Mouse (Mus musculus) intestine, postnatal 0 days (tissue): ENCODE measurements around the gene Dtx2. TPM values are rescaled to one million over a fixed set of nuclear protein-coding genes. Genes with fewer than 3 reads are reported as not detected.
A peak's percentile ranks its signal among the peaks of the same experiment; 100 is the strongest.

ENCODE experiments used
- ATAC-seq: fragments of 200-750 bp; cut with Nextera tagmentation; 2 replicates; pipeline ENCODE4 v1.8.0; 2017; ENCODE audit warnings: mild to moderate bottlenecking, moderate TSS enrichment, moderate library complexity
- H3K27ac ChIP-seq: fragments of 300-500 bp; sonication (generic); 2 replicates; pipeline ENCODE4 v1.5.1; 2014; ENCODE audit warnings: mild to moderate bottlenecking, low read depth, low read length, moderate library complexity
- H3K27me3 ChIP-seq: fragments of 300-500 bp; sonication (generic); replicated peaks from 2 replicates; pipeline ENCODE4 v1.6.1; 2014; ENCODE audit warnings: low read length, mixed read lengths; ENCODE audit not compliant: control insufficient read depth, insufficient read depth
- H3K36me3 ChIP-seq: fragments of 300-500 bp; sonication (generic); 2 replicates; pipeline ENCODE4 v1.6.1; 2014; ENCODE audit warnings: mild to moderate bottlenecking, moderate library complexity; ENCODE audit not compliant: control insufficient read depth, insufficient read depth
- H3K4me1 ChIP-seq: fragments of 300-500 bp; sonication (generic); replicated peaks from 2 replicates; pipeline ENCODE4 v1.6.1; 2014; ENCODE audit warnings: antibody characterized with exemption, low read length, mixed read lengths; ENCODE audit not compliant: control insufficient read depth, insufficient read depth
- H3K4me2 ChIP-seq: fragments of 300-500 bp; sonication (generic); replicated peaks from 2 replicates; pipeline ENCODE4 v1.6.1; 2014; ENCODE audit warnings: low read depth, mild to moderate bottlenecking, moderate library complexity
- H3K4me3 ChIP-seq: fragments of 300-500 bp; sonication (generic); 2 replicates; pipeline ENCODE4 v1.5.1; 2014; ENCODE audit warnings: low read depth, low read length
- H3K9ac ChIP-seq: fragments of 300-500 bp; sonication (generic); 2 replicates; pipeline ENCODE4 v1.6.1; 2014; ENCODE audit warnings: mild to moderate bottlenecking, low read depth, low read length
- H3K9me3 ChIP-seq: fragments of 300-500 bp; sonication (generic); 2 replicates; pipeline ENCODE4 v1.6.1; 2016; ENCODE audit warnings: mixed run types; ENCODE audit not compliant: control insufficient read depth
- CTCF ChIP-seq: sonication (generic); IDR thresholded peaks from 2 replicates; pipeline ENCODE4 v1.5.1; 2016; ENCODE audit warnings: low read depth, mild to moderate bottlenecking, control low read depth, antibody characterized with exemption, moderate library complexity
- WGBS: fragments of 180-500 bp; shearing (Covaris S2); extraction: QIAGEN DNeasy Blood & Tissue Kit; methylation state at CpG from one replicate; pipeline ENCODE4 v1.1.7; 2014; 5-methylcytosine and 5-hydroxymethylcytosine counted together
- polyA plus RNA-seq: library from polyadenylated mRNA; unstranded; fragments of >200 nt; fragmentation: Nextera tagmentation; extraction: Ambion mirVana; gene quantifications from 2 replicates; pipeline ENCODE4 v1.2.1, GENCODE M21; 2015

Gene Dtx2
- polyA plus RNA-seq, 1 experiment from 2014 or later, result 10.5 TPM

DNA sequence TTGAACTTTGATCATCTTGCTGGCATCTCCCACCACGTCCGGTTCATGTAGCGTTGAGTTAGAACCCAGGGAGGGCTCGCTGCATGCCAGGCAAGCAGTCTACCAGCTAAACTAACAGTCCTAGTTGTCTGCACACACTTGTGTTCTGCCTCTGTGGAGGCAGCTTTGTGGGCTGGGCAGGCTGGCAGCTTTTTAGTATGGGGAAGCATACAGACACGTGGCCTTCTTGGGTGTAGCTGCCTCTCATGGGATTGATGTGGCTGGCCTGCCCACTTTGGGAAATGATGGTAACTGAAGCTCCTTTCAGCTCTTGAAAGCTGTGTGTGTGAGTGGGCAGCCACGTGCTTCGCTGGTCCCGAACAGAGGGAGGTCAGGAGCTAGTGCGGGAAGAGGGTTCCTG is 32.3 kb downstream of the Dtx2 start:
- 88% methylated on average over 9 of the region's 9 CpGs for WGBS
- ATAC-seq, result no peak
- no peak for TF ChIP-seq CTCF
- H3K27me3 ChIP-seq, result no peaks in the 10 kb centered on the region
- no peak overlapping the region for H3K4me2 ChIP-seq
- peaks cover 49% of the 10 kb centered on the region for H3K36me3 ChIP-seq
- no peak overlapping the region for H3K4me3 ChIP-seq
- no peaks in the 10 kb centered on the region for H3K4me1 ChIP-seq
- no peak overlapping the region for H3K9ac ChIP-seq
- no peaks in the 10 kb centered on the region for H3K9me3 ChIP-seq
- no peak overlapping the region for H3K27ac ChIP-seq

DNA sequence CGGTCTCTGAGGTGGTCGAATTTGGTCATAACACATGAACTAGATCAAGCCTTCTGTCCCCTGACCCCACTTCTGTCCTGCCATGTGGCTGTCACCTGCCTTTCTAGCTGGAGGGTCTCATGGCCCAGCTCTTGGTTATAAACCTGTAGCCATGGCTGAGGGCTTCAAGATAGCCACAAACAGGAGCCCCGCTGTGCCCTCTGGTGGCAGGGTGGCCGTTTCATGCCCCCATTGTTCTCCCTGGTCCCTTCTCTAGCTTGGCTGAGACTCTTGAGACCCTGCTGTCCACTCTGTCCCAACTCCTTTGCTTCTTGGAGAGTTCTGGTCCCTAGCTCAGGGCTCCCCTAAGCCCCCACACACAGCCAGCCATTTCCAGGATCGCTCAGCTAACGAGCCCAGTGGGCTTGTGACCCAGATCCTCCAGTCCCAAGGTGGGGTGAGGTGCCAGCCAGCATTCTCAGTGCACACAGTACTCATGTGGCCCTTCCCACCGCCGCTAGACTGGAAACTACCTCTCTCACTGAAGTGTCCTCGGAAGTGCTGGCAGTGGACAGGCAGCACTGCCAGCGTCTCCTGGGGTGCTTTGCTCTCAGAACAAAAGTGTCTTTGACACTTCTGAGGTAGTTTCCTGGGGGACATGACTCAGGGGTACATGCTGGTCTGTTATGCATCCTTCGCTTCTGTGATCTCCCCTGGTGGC is 33.2 kb downstream of the Dtx2 start:
- Histone ChIP-seq H3K9me3 (no peaks in the 10 kb centered on the region), H3K36me3 (peaks cover 57% of the 10 kb centered on the region), H3K27ac (no peak overlapping the region), H3K4me3 (no peak overlapping the region), H3K9ac (no peak overlapping the region), H3K27me3 (no peaks in the 10 kb centered on the region), H3K4me2 (no peak overlapping the region), H3K4me1 (no peaks in the 10 kb centered on the region)
- WGBS, result 89% methylated on average over 11 of the region's 11 CpGs
- no peak for ATAC-seq
- peak; percentile 39 for TF ChIP-seq CTCF

- Histone ChIP-seq H3K4me1 (0 out of 2 replicates have a peak, but pooled peaks cover 8% of the 10 kb centered on the region), H3K9ac (no peak overlapping the region), H3K4me2 (no peak overlapping the region), H3K9me3 (no peaks in the 10 kb centered on the region), H3K27ac (no peak overlapping the region), H3K4me3 (no peak overlapping the region), H3K27me3 (no peaks in the 10 kb centered on the region), H3K36me3 (peaks cover 28% of the 10 kb centered on the region; the same call in 1 of the 2 replicates)
- TF ChIP-seq CTCF, result no peak
- 71% methylated on average over 4 of the region's 4 CpGs for WGBS
- no peak for ATAC-seq
Observed at GRCm38 (mm10) chr5:136034868-136035267, 40.3 kb downstream of the Dtx2 start.

- no peaks in the 10 kb centered on the region for H3K9me3 ChIP-seq
- WGBS, result 77% methylated on average over 1 of the region's 1 CpGs
- no peak overlapping the region for H3K27ac ChIP-seq
- H3K4me3 ChIP-seq, result no peak overlapping the region
- no peaks in the 10 kb centered on the region for H3K27me3 ChIP-seq
- no peak overlapping the region for H3K4me2 ChIP-seq
- peaks cover 23% of the 10 kb centered on the region; the same call in 1 of the 2 replicates for H3K36me3 ChIP-seq
- ATAC-seq, result no peak
- TF ChIP-seq CTCF, result no peak
- 0 out of 2 replicates have a peak, but pooled peaks cover 8% of the 10 kb centered on the region for H3K4me1 ChIP-seq
- H3K9ac ChIP-seq, result no peak overlapping the region
Observed at GRCm38 (mm10) chr5:136035285-136035684, 40.7 kb downstream of the Dtx2 start.

DNA sequence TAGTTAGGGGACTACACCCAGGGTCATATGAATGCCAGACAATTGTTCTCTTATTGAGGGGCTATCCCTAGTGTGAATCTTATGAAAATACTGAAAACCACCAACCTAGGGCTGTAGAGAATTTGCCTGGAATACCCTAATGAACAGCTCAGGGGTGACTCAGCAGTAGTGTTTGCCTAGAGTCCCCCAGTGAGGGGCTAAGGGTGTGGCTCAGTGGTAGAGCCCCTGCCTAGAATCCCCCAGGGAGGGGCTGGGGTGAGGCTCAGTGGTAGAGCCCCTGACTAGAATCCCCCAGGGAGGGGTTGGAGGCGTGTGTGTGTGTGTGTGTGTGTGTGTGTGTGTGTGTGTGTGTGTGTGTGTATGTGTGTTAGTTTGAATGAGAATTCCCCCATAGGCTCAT is 42.1 kb downstream of the Dtx2 start:
- no peak for TF ChIP-seq CTCF
- Histone ChIP-seq H3K9ac (no peak overlapping the region), H3K36me3 (peaks cover 10% of the 10 kb centered on the region; the same call in 1 of the 2 replicates), H3K4me2 (no peak overlapping the region), H3K4me3 (no peak overlapping the region), H3K27ac (no peak overlapping the region), H3K27me3 (no peaks in the 10 kb centered on the region), H3K9me3 (no peaks in the 10 kb centered on the region), H3K4me1 (0 out of 2 replicates have a peak, but pooled peaks cover 8% of the 10 kb centered on the region)
- WGBS, result 100% methylated on average over 1 of the region's 1 CpGs
- no peak for ATAC-seq

DNA sequence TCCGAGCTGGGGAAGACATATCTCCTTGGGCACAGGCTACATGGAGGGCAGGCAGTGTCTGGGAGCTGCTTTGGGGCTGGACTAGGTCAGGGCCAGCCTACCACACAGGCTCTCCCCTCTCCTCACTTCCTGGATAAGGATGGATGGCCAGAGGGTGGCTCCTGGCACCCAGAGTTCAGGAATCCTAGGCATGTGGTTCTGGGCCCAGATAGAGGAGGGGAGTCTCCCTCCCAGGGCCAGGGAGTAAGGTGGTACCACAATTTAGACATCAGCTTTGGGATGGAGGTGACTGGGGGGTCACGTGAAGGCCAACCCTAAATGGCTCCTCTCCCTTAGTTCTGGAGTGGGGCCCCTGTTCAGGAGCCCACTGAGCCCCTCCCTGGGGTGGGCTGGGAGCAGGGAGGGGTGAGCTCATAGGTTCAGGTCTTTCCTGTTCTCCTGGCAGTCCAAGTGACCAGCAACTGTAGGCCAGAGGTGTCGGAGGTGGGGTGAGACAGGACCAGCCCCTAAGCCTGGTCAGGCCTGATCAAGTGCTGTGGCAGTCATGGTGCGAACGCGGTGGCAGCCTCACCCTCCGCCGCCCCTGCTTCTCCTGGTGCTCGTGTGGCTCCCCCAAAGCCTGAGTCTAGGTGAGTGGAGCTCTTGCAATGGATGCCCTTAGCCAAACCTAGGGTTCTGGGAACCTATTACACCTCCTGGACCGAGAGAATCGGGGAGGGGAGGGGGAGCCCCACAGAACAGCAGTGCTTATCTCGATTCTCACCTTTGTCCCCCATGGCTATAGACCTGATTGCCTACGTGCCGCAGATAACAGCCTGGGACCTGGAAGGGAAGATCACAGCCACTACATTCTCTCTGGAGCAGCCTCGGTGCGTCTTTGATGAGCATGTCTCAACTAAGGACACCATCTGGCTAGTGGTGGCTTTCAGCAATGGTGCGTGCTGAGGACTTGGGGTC is 43.9 kb downstream of the Dtx2 start, which contains the start of gene Upk3b:
Gene Upk3b, plus strand, starts transcription at position 239 of the 957 bp plus-strand sequence.
- 40% methylated on average over 17 of the region's 17 CpGs for WGBS
- Histone ChIP-seq H3K9ac (no peak within 1 kb of the TSS), H3K4me3 (no peak within 1 kb of the TSS)

More for the DNA sequence above, 43.9 kb downstream of the Dtx2 start, which contains the start of gene Upk3b:
- H3K27me3 ChIP-seq, result no peaks in the 10 kb centered on the region
- 0 out of 2 replicates have a peak, but pooled peaks cover 8% of the 10 kb centered on the region for H3K4me1 ChIP-seq
- no peak within 1 kb of the TSS for H3K27ac ChIP-seq
- TF ChIP-seq CTCF, result no peak
- peak within 1 kb of the TSS; percentile 45 for H3K4me2 ChIP-seq
- H3K9me3 ChIP-seq, result no peaks in the 10 kb centered on the region
- ATAC-seq, result peak; percentile 67
- H3K36me3 ChIP-seq, result no peaks in the 10 kb centered on the region
